Mouse (Mus musculus): Measurements from ENCODE around the gene Tns3. TPM values are rescaled to one million over a fixed set of nuclear protein-coding genes. Genes with fewer than 3 reads are reported as not detected.

Gene Tns3
- polyA plus RNA-seq, 1 experiment = 33.9 TPM

- Histone ChIP-seq H3K27ac (ENCODE audit: control insufficient read depth, insufficient read depth, low read length) (no peak overlapping the region), H3K4me3 (ENCODE audit: control insufficient read depth, insufficient read depth, low read length) (no peak overlapping the region)
- WGBS = 35% methylated on average over 4 of the region's 4 CpGs
These were observed 1.5 kb downstream of the Tns3 start for GRCm38 (mm10) chr11:8662706-8663429.

DNA sequence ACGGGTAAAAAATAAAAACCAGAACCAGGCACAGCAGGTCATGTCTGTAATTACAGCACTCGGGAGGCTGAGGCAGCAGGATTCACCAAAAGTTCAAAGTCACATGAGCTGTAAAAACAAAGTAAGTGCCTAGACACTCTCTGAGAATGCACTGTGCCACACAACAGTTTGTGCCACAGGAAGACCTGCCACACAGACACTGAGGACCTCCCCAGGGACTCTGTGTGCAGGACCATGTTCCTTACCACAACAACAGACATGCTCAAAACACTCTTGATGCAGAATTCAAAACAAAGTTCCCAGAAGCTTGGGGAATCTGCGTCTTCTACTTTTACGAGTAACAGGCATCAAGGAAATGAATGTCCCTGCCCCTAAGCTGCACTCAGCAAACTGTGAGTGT lies 3.4 kb downstream of the Tns3 start:
- no peak overlapping the region for H3K4me3 ChIP-seq (ENCODE audit: control insufficient read depth, insufficient read depth, low read length)
- peaks cover 21% of the 10 kb centered on the region for H3K4me1 ChIP-seq (replicated peaks; ENCODE audit: control insufficient read depth, insufficient read depth, low read length)
- H3K36me3 ChIP-seq (ENCODE audit: control insufficient read depth, insufficient read depth, low read length) = no peaks in the 10 kb centered on the region
- no peak overlapping the region for H3K27ac ChIP-seq (ENCODE audit: control insufficient read depth, insufficient read depth, low read length)
- no peaks in the 10 kb centered on the region for H3K27me3 ChIP-seq (ENCODE audit: control insufficient read depth, insufficient read depth, low read length)
- WGBS = 63% methylated on average over 4 of the region's 4 CpGs
- DNase-seq = no peak
- TF ChIP-seq POLR2A (IDR thresholded peaks at IDR 0.05; ENCODE audit: control insufficient read depth, extremely low read depth, insufficient read depth, low read length, poor library complexity) = no peak
- TF ChIP-seq CTCF (IDR thresholded peaks at IDR 0.05; ENCODE audit: borderline replicate concordance, control insufficient read depth, extremely low read depth, insufficient read depth, low read length, poor library complexity) = no peak

More at GRCm38 (mm10) chr11:8662706-8663429, 1.5 kb downstream of the Tns3 start:
- H3K27me3 ChIP-seq (ENCODE audit: control insufficient read depth, insufficient read depth, low read length) = no peaks in the 10 kb centered on the region
- TF ChIP-seq POLR2A (IDR thresholded peaks at IDR 0.05; ENCODE audit: control insufficient read depth, extremely low read depth, insufficient read depth, low read length, poor library complexity) (no peak), CTCF (IDR thresholded peaks at IDR 0.05; ENCODE audit: borderline replicate concordance, control insufficient read depth, extremely low read depth, insufficient read depth, low read length, poor library complexity) (no peak)
- peaks cover 21% of the 10 kb centered on the region for H3K4me1 ChIP-seq (replicated peaks; ENCODE audit: control insufficient read depth, insufficient read depth, low read length)
- DNase-seq = no peak
- no peaks in the 10 kb centered on the region for H3K36me3 ChIP-seq (ENCODE audit: control insufficient read depth, insufficient read depth, low read length)

- H3K4me1 ChIP-seq (replicated peaks; ENCODE audit: control insufficient read depth, insufficient read depth, low read length) = peaks cover 20% of the 10 kb centered on the region
- WGBS = 48% methylated on average over 9 of the region's 9 CpGs
- no peak for DNase-seq
- TF ChIP-seq CTCF (IDR thresholded peaks at IDR 0.05; ENCODE audit: borderline replicate concordance, control insufficient read depth, extremely low read depth, insufficient read depth, low read length, poor library complexity) (no peak), POLR2A (IDR thresholded peaks at IDR 0.05; ENCODE audit: control insufficient read depth, extremely low read depth, insufficient read depth, low read length, poor library complexity) (no peak)
- H3K27ac ChIP-seq (ENCODE audit: control insufficient read depth, insufficient read depth, low read length) = no peak overlapping the region
- H3K36me3 ChIP-seq (ENCODE audit: control insufficient read depth, insufficient read depth, low read length) = no peaks in the 10 kb centered on the region
- no peak overlapping the region for H3K4me3 ChIP-seq (ENCODE audit: control insufficient read depth, insufficient read depth, low read length)
- no peaks in the 10 kb centered on the region for H3K27me3 ChIP-seq (ENCODE audit: control insufficient read depth, insufficient read depth, low read length)
These were observed 4.5 kb downstream of the Tns3 start for GRCm38 (mm10) chr11:8659851-8660250.

DNA sequence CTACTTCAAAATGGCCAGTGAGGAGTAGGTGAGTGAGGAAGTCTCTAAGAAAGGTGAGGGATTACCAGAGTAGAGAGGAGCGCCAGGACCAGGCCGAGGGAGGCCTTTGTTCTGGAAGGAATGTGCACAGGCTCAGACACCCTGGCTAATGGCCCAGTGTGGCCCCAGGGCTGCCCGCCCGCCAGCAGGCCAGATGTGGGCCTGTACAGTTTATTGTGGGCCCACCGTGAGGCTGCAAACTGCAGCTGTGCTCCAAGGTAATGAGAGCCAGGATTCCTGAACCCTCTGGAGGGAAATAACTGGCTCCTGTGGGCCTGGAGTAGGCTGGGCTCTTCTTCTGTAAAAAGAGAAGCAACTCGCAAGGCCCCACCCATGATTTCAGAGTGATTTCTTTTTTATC lies 5.3 kb downstream of the Tns3 start:
- Histone ChIP-seq H3K27me3 (ENCODE audit: control insufficient read depth, insufficient read depth, low read length) (no peaks in the 10 kb centered on the region), H3K36me3 (ENCODE audit: control insufficient read depth, insufficient read depth, low read length) (no peaks in the 10 kb centered on the region), H3K4me3 (ENCODE audit: control insufficient read depth, insufficient read depth, low read length) (no peak overlapping the region), H3K27ac (ENCODE audit: control insufficient read depth, insufficient read depth, low read length) (no peak overlapping the region), H3K4me1 (replicated peaks; ENCODE audit: control insufficient read depth, insufficient read depth, low read length) (peaks cover 15% of the 10 kb centered on the region)
- TF ChIP-seq CTCF (IDR thresholded peaks at IDR 0.05; ENCODE audit: borderline replicate concordance, control insufficient read depth, extremely low read depth, insufficient read depth, low read length, poor library complexity) = no peak
- no peak for TF ChIP-seq POLR2A (IDR thresholded peaks at IDR 0.05; ENCODE audit: control insufficient read depth, extremely low read depth, insufficient read depth, low read length, poor library complexity)
- WGBS = 90% methylated on average over 6 of the region's 6 CpGs
- no peak for DNase-seq

GRCm38 (mm10) chr11:8657493-8657892 lies 6.8 kb downstream of the Tns3 start:
- Histone ChIP-seq H3K27me3 (ENCODE audit: control insufficient read depth, insufficient read depth, low read length) (no peaks in the 10 kb centered on the region), H3K4me3 (ENCODE audit: control insufficient read depth, insufficient read depth, low read length) (no peak overlapping the region), H3K4me1 (replicated peaks; ENCODE audit: control insufficient read depth, insufficient read depth, low read length) (peaks cover 5% of the 10 kb centered on the region; the same call in 1 of the 2 replicates), H3K27ac (ENCODE audit: control insufficient read depth, insufficient read depth, low read length) (no peak overlapping the region), H3K36me3 (ENCODE audit: control insufficient read depth, insufficient read depth, low read length) (no peaks in the 10 kb centered on the region)
- no peak for DNase-seq
- WGBS = 79% methylated on average over 8 of the region's 8 CpGs
- TF ChIP-seq CTCF (IDR thresholded peaks at IDR 0.05; ENCODE audit: borderline replicate concordance, control insufficient read depth, extremely low read depth, insufficient read depth, low read length, poor library complexity) (no peak), POLR2A (IDR thresholded peaks at IDR 0.05; ENCODE audit: control insufficient read depth, extremely low read depth, insufficient read depth, low read length, poor library complexity) (no peak)

- TF ChIP-seq POLR2A (IDR thresholded peaks at IDR 0.05; ENCODE audit: control insufficient read depth, extremely low read depth, insufficient read depth, low read length, poor library complexity) (no peak), CTCF (IDR thresholded peaks at IDR 0.05; ENCODE audit: borderline replicate concordance, control insufficient read depth, extremely low read depth, insufficient read depth, low read length, poor library complexity) (no peak)
- peaks cover 7% of the 10 kb centered on the region; the same call in 1 of the 2 replicates for H3K4me1 ChIP-seq (replicated peaks; ENCODE audit: control insufficient read depth, insufficient read depth, low read length)
These were observed 7.6 kb downstream of the Tns3 start for GRCm38 (mm10) chr11:8656448-8657393.

More at GRCm38 (mm10) chr11:8656448-8657393, 7.6 kb downstream of the Tns3 start:
- H3K4me3 ChIP-seq (ENCODE audit: control insufficient read depth, insufficient read depth, low read length) = no peak overlapping the region
- no peaks in the 10 kb centered on the region for H3K36me3 ChIP-seq (ENCODE audit: control insufficient read depth, insufficient read depth, low read length)
- no peak for DNase-seq
- no peak overlapping the region for H3K27ac ChIP-seq (ENCODE audit: control insufficient read depth, insufficient read depth, low read length)
- WGBS = 71% methylated on average over 12 of the region's 12 CpGs
- H3K27me3 ChIP-seq (ENCODE audit: control insufficient read depth, insufficient read depth, low read length) = no peaks in the 10 kb centered on the region

All from thymus, adult 2 months (tissue).